In the genomic region with DNA sequence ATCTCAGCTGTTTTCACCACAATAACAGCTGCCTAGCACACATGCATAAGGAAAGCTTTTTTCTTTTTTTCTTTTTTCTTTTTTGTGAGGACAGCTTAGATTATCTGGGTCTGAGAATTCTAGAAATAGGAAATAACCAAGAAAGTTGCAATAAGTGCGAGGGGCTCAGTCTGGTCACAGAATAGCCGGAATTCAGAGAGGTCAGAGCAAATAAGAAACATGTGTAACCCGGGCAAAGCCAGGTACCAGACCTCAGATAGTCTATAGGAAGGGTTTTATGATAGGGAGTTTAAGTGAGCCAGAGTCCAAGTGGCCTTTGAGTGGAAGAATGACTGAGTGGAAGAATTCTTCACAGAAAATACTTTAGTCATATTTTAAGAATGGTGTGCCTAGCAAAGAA, we compare ENCODE assay signal across 26 mouse cellular contexts.
DNase-seq lines count a peak whose midpoint lies in the region; ATAC-seq and TF ChIP-seq lines count a peak whose summit lies in the region.
"Had no signal": no experiment of that assay in that cellular context is flagged by ENCODE, and none has a peak within 500 bp of the region (broad histone marks: within the 10 kb centered on the region; RNA-seq: fewer than 3 reads in every experiment).

No protein-coding gene starts in this region.

- WGBS in embryonic facial prominence, embryonic 10.5 days, result 41% methylated on average over 3 of the region's 3 CpGs
- WGBS in kidney, embryonic 15.5 days, result 74% methylated on average over 3 of the region's 3 CpGs

- H3K4me2 ChIP-seq in myocyte (ENCODE audit: low read depth), result no peak overlapping the region
- no peak overlapping the region for H3K4me2 ChIP-seq in kidney, embryonic 15.5 days
- H3K4me2 ChIP-seq: forebrain, embryonic 13.5 days; heart, embryonic 12.5 days; heart, embryonic 15.5 days; hindbrain, embryonic 14.5 days had no signal

- H3K9ac ChIP-seq in kidney, embryonic 15.5 days, result no peak overlapping the region
- H3K9ac ChIP-seq: forebrain, embryonic 13.5 days; heart, embryonic 12.5 days; heart, embryonic 15.5 days; hindbrain, embryonic 14.5 days had no signal

- peaks cover 19% of the 10 kb centered on the region for H3K4me1 ChIP-seq in embryonic facial prominence, embryonic 10.5 days
- H3K4me1 ChIP-seq in kidney, embryonic 15.5 days, result no peaks in the 10 kb centered on the region
- H3K4me1 ChIP-seq: forebrain, embryonic 13.5 days; heart, embryonic 15.5 days had no signal

- H3ac ChIP-seq in myocyte (ENCODE audit: control insufficient read depth, insufficient read length), result no peak overlapping the region

- no peak for ATAC-seq in kidney, embryonic 15.5 days (replicated peaks; ENCODE audit: low FRiP score)
- ATAC-seq: CD4-positive, CD25-positive, alpha-beta regulatory T cell, adult 4 months; forebrain, embryonic 13.5 days; forebrain, embryonic 16.5 days; hindbrain, postnatal 0 days; intestine, postnatal 0 days had no signal

- H3K79me2 ChIP-seq in myocyte (ENCODE audit: control insufficient read depth, insufficient read depth), result no peaks in the 10 kb centered on the region

- no peaks in the 10 kb centered on the region for H3K27me3 ChIP-seq in embryonic facial prominence, embryonic 10.5 days (replicated peaks; ENCODE audit: low read depth, poor library complexity, severe bottlenecking)
- no peaks in the 10 kb centered on the region for H3K27me3 ChIP-seq in myocyte (ENCODE audit: control insufficient read depth, insufficient read depth, insufficient read length)
- H3K27me3 ChIP-seq in kidney, embryonic 15.5 days, result no peaks in the 10 kb centered on the region
- H3K27me3 ChIP-seq: forebrain, embryonic 13.5 days; heart, embryonic 12.5 days; heart, embryonic 15.5 days had no signal

- TF ChIP-seq POLR2A in myocyte (IDR thresholded peaks at IDR 0.05; ENCODE audit: insufficient read length, low read depth), result no peak

- H3K27ac ChIP-seq in embryonic facial prominence, embryonic 10.5 days (replicated peaks), result no peak overlapping the region
- H3K27ac ChIP-seq in kidney, embryonic 15.5 days, result no peak overlapping the region
- H3K27ac ChIP-seq: forebrain, embryonic 10.5 days; forebrain, embryonic 13.5 days; gastrocnemius, adult 2 months; heart, embryonic 15.5 days; hindbrain, embryonic 14.5 days; hindbrain, postnatal 0 days had no signal

- H3K36me3 ChIP-seq in embryonic facial prominence, embryonic 10.5 days (replicated peaks), result no peaks in the 10 kb centered on the region
- H3K36me3 ChIP-seq in myocyte (ENCODE audit: control insufficient read depth, insufficient read depth), result no peaks in the 10 kb centered on the region
- no peaks in the 10 kb centered on the region for H3K36me3 ChIP-seq in kidney, embryonic 15.5 days
- H3K36me3 ChIP-seq: forebrain, embryonic 10.5 days; heart, embryonic 12.5 days; heart, embryonic 15.5 days had no signal

- no peak overlapping the region for H3K4me3 ChIP-seq in embryonic facial prominence, embryonic 10.5 days
- H3K4me3 ChIP-seq in myocyte, result no peak overlapping the region
- H3K4me3 ChIP-seq in kidney, embryonic 15.5 days (replicated peaks), result no peak overlapping the region
- H3K4me3 ChIP-seq: forebrain, embryonic 10.5 days; forebrain, embryonic 13.5 days; gastrocnemius, adult 2 months; heart, embryonic 12.5 days; heart, embryonic 15.5 days had no signal

- no peaks in the 10 kb centered on the region for H3K9me3 ChIP-seq in embryonic facial prominence, embryonic 10.5 days
- no peaks in the 10 kb centered on the region for H3K9me3 ChIP-seq in kidney, embryonic 15.5 days (replicated peaks)
- H3K9me3 ChIP-seq: forebrain, embryonic 10.5 days; forebrain, embryonic 13.5 days; heart, embryonic 12.5 days; heart, embryonic 15.5 days had no signal

- peak; percentile 52 for DNase-seq in embryo, embryonic 10.5 days (ENCODE audit: low spot score)
- peak; percentile 54 for DNase-seq in embryonic facial prominence, embryonic 10.5 days (ENCODE audit: low spot score)
- DNase-seq in hindlimb bud, embryonic 11.5 days (ENCODE audit: extremely low spot score, low read depth, low spot score), result peak; percentile 73
- no peak for DNase-seq in thymus, adult 18-20 months
- no peak for DNase-seq in cerebellum, adult 11 months
- DNase-seq: adrenal gland, adult 2 months; adrenal gland, postnatal 14 days; cerebellum, adult 11-12 months; cerebellum, adult 8-10 months; cerebellum, postnatal 14 days; gastrocnemius, adult 2 months; gastrocnemius, postnatal 14 days; heart, adult 11 months; heart, postnatal 10 days; heart, postnatal 36 days had no signal

TF ChIP-seq in myocyte, 11 proteins besides CTCF, POLR2A, EP300 and RAD21:
- TF ChIP-seq MYOD1 (IDR thresholded peaks at IDR 0.05; ENCODE audit: control insufficient read depth in 1 of 3, insufficient read length in 2 of 3, low read depth in 2 of 3) (no peak), TCF12 (IDR thresholded peaks at IDR 0.05; ENCODE audit: insufficient read depth, poor library complexity, severe bottlenecking) (peak; percentile 22), TCF3 (IDR thresholded peaks at IDR 0.05; ENCODE audit: insufficient read length, low read depth) (peak; percentile 17)

Comparison
In these comparisons a context has a peak if more than half of its experiments do, and no peak if none do; other contexts are left out.
1. DNase-seq: peak in embryo, embryonic 10.5 days (single experiment), embryonic facial prominence, embryonic 10.5 days (single experiment) and hindlimb bud, embryonic 11.5 days (single experiment); none in thymus, adult 18-20 months (0 of 2) and cerebellum, adult 11 months (single experiment).